Mouse (Mus musculus): ENCODE measurements at regions not wholly inside any gene's neighbourhood (a gene's known extent, or its start where the extent isn't known, plus 50 kb on each side); places are given as distances from the start of the nearest gene placed in this dataset.

DNA sequence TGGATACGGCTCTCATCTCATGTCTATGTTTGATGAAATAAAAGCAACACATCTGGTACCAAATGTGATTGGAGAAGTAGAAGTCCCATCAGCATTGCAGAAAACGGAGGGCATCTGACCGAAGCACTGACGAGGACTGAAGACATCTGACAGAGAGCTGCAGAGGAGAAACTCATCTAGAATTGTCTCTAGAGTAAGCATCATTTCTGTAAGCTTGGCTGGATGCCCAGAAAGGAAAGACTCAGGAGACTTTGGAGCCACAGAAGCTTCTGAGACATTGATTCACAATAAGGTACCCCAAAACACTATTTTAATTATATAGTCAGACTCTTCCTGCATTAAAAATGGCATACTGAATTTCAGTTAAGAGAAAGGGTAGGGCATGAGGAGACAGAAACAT, 326.6 kb downstream of the Gm597 start:
- DNase-seq, result peak in 1 of 2 experiments; percentile 5

DNA sequence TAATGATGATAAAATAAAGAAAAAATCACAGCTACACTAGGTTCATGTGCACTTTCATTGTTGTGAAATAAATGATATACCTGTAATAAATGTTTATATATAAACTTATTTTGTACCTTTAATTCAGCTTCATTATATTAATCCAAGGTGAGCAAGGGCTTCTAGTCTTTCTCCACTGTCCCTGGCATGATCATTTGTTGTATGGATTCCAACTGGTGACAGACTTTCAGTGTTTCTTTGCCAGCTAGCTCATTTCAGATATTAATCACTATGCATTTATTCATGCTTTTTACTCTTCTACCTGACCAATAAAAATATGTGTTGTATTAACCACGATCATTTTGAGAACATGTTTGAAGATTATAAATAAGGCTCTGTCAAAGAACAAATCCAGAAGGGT, 354.7 kb downstream of the Gm597 start:
- peak in 1 of 2 experiments; percentile 5 for DNase-seq
